Mouse (Mus musculus): Measurements from ENCODE around the gene Sgpp2.

The Sgpp2 gene

GRCm38 (mm10) chr1:78399755-78400154 lies 89.6 kb downstream of the Sgpp2 start:
- no peak for DNase-seq (ENCODE audit: low spot score in 2 of 2)

- no peak for DNase-seq (ENCODE audit: low spot score in 2 of 2)
Observed at GRCm38 (mm10) chr1:78401413-78401812, 91.3 kb downstream of the Sgpp2 start.

DNA sequence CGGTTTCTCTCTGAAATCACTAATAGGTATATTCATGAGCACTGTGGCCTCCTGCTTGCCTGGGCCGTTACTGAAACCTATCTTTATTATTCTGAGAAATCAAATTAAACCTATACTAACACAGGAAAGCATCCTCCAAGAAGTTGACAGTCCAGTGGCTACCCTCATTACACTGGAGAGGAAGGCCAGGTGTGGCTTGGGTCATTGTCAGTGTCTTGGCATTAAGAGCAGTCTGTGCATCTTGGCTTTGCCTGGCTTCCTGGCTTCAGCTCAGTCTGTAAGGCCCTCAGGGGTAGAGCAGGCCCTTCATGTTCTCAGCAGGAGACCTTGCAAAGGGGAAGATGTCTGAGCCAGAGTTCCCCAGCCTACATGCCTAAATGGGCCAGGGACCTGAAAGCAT lies 99.3 kb downstream of the Sgpp2 start:
- no peak for DNase-seq (ENCODE audit: low spot score in 2 of 2)

GRCm38 (mm10) chr1:78412668-78413067 lies 102.5 kb downstream of the Sgpp2 start:
- no peak for DNase-seq (ENCODE audit: low spot score in 2 of 2)

DNA sequence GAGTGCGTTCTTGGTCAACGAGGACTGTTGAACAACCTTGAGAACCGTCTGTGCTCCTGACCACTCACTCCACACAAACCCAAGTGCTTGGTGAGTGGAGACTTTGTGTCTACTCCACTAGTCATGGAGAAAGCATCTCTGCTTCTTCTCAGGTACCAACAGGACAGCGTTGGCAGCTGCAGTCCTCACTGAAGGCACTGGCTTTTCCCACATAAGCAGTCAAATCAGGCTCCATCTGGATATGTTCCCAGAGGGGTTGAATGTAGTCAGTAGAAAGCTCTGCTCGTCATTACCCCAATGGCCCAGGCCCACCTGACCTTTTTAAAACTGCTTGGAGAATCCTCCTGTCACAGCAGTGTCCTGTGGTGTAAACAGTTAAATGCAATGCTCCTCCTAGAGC lies 104.3 kb downstream of the Sgpp2 start:
- DNase-seq (ENCODE audit: low spot score in 2 of 2): no peak

DNA sequence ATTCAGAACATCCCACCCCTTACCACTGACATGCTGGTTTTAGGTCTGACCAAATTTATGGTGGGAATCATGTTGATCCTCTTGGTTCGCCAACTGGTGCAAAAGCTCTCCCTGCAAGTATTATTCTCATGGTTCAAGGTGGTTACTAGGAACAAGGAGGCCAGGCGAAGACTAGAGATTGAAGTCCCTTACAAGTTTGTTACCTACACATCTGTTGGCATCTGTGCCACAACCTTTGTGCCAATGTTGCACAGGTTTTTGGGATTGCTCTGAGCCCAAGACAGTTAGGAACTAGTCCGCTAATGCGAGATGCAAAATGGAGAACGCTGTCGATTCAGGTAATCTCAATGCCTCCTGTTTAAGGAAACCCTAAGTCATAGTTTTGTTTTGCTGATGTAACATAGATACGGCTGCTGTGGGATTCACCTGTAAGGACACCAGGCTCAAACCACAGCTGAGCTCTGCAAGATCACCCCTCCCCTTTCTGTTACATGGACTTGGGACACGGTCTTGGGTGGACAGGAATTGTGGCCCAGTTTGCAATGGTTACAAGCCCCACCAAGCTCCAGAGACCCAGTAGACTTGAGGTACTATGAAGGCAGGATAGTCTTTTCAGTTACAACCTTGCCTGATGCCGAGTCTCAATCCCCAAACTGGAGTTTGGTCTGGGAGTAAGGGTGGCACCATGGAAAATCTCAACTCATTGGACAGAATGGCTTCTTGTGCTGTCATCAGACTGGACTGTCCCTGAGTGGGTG lies 107.2 kb downstream of the Sgpp2 start:
- no peak for DNase-seq (ENCODE audit: low spot score in 2 of 2)

DNA sequence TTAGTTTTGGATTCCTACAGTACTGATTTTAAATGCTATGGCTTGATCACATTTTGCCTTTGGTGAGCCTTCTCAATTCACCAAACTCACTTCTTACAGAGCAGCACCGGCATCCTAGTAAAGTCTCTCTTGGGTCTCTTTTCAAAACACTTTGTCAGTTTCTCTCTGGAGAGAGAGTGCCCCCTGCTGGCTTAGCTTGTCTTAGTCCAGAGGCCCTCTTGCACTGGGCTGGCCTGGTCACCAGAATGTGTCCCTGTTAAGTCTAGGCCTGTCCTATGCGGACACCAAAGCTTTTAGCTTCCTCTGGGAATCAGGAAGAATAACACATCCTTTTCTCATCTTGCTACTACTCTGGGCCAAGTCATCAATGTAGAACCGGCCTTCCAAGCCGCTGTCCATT lies 109.4 kb downstream of the Sgpp2 start:
- peak; percentile 60 to 82 for DNase-seq (ENCODE audit: low spot score in 2 of 2)

GRCm38 (mm10) chr1:78420271-78420670 lies 110.1 kb downstream of the Sgpp2 start:
- no peak for DNase-seq (ENCODE audit: low spot score in 2 of 2)

GRCm38 (mm10) chr1:78421749-78422148 lies 111.6 kb downstream of the Sgpp2 start:
- no peak for DNase-seq (ENCODE audit: low spot score in 2 of 2)

- no peak for DNase-seq (ENCODE audit: low spot score in 2 of 2)
Observed at GRCm38 (mm10) chr1:78422576-78422975, 112.4 kb downstream of the Sgpp2 start.

- no peak for DNase-seq (ENCODE audit: low spot score in 2 of 2)
Observed at GRCm38 (mm10) chr1:78424848-78425247, 114.7 kb downstream of the Sgpp2 start.

GRCm38 (mm10) chr1:78425309-78425708 lies 115.2 kb downstream of the Sgpp2 start:
- DNase-seq (ENCODE audit: low spot score in 2 of 2): no peak

- no peak for DNase-seq (ENCODE audit: low spot score in 2 of 2)
Observed at GRCm38 (mm10) chr1:78425793-78426700, 115.9 kb downstream of the Sgpp2 start.

GRCm38 (mm10) chr1:78426841-78427240 lies 116.7 kb downstream of the Sgpp2 start:
- no peak for DNase-seq (ENCODE audit: low spot score in 2 of 2)

DNA sequence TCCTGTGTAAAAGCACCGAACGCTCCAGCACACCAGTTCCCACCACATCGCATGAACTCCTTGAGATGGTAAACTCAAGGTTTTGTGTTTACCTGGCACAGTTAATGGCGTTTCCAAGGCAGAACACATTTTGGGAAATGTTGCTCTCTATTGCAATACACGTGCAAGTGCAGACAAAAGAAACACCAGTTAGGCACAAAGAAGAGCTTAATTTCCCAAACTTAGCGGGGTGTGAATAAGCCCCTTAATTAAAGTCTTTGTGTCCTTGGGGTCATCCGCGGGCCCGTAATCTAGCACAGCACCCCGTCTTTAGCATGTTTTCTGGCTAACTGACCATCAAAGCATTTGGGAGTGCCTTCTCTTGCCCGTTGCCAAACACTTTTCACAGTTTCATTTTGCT lies 118.7 kb downstream of the Sgpp2 start:
- no peak for DNase-seq (ENCODE audit: low spot score in 2 of 2)

DNA sequence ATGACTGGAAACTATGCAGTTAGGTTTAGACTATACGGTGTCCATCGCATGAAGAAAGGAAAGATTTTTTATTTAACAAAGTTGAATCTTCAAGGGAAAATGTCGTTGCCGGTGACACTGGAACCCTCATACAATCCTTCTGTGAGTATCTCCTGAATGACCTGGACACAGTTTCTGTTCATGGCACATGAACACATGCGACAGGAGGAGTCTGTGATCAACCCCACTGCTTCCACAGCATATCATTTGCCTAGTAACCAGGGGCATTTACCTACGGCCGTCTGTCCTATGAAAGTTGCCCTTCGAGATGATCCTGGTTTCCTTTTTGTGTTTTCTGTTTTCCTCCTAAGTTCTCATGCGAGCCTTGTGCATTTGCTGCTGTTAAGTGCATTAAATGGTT lies 123.3 kb downstream of the Sgpp2 start:
- DNase-seq (ENCODE audit: low spot score in 2 of 2): no peak

DNA sequence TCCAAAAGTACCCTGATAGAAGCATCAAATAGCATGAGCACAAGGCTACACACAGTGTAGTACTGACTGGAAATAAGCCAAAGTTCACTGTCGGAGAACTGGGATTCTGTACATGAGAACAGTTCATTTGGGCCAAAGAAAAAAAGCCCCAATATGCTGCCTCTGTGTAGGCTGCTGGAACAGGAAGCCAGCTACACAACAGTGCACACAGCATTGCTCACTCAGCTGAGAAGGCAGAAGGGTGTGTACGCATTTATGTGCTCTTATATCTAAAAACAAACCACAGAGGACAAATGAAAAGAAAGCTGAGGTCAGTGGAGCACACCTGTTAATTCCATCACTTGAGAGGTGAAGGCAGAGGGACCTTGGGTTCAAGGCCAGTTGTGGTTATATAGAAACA lies 125.8 kb downstream of the Sgpp2 start:
- DNase-seq (ENCODE audit: low spot score in 2 of 2): no peak

DNA sequence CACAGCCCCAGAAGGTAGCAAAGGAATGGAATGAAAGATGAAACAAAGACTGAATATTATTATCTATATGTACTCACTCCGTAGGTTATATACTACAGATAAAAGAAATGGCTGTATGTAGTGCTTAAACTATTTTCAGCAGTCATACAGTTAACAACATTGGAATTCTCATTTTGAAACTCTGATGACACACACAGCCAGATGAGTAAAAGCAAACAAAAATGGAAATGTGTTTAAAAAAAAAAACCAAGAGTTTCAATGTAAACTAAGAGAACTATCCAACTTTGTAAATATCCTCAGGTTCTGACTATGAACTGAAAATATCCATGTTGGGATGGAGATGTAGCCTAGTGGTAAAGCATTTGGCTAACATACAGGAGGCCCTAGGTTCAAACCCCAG lies 126.3 kb downstream of the Sgpp2 start:
- DNase-seq (ENCODE audit: low spot score in 2 of 2): no peak

DNA sequence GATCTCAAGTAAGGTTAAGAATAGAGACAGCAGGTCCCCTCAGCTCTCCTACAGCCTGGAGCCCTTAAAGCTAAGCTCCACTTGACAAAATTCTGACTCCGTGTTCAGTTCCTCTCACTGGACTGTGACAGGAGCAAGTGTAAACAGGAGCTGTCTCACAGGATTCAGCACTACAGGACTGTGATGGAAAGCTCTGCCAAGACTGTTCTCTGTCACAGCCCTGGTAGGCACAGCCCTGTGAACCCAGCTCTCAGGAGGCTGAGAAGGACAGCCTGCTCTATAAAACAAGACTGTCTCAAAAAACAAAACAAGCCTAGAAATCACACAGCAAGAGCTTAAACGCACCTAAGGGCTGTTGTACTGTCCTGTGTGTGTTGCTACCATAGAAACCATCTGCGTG lies 127.0 kb downstream of the Sgpp2 start:
- DNase-seq (ENCODE audit: low spot score in 2 of 2): no peak

DNA sequence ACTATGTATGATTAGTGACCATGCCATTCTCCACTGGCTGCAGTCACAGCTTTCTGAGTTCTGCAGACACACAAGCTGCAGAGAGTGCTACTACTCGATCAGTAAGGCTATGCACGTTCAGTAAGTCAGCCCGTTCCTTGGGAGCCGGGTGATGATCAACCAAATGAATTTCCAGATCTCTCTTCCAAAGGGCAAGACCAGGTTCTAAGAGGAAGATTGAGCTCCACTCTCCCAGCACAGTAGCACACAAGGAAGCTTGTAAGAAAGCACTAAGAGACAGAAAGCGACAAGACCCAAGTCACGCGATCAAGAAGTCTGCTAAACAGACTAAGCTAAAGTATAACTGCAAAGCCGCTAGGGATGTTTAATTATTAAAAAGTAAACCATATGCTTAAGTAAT lies 130.6 kb downstream of the Sgpp2 start:
- no peak for DNase-seq (ENCODE audit: low spot score in 2 of 2)

DNA sequence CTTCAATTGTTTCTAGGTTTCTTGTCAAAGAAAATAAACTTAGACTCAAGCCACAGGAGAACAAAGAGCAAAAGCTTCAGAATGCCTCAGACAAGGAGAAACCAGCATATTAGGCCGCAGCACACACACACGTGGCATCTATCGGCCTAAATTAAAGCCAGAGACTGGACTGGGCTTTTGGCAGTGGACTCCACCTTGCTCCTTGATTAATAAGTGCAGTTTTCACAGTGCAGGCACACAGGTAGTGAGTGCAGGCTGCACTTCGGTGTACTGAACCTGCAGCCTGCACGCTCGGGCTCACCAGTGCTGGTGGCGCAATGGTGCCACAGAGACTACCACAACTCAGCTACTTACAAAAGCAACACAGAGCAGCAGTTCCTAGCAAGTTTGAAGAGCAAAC lies 132.9 kb downstream of the Sgpp2 start:
- no peak for DNase-seq (ENCODE audit: low spot score in 2 of 2)

- DNase-seq (ENCODE audit: low spot score in 2 of 2): no peak
Observed at GRCm38 (mm10) chr1:78446232-78446631, 136.1 kb downstream of the Sgpp2 start.

DNA sequence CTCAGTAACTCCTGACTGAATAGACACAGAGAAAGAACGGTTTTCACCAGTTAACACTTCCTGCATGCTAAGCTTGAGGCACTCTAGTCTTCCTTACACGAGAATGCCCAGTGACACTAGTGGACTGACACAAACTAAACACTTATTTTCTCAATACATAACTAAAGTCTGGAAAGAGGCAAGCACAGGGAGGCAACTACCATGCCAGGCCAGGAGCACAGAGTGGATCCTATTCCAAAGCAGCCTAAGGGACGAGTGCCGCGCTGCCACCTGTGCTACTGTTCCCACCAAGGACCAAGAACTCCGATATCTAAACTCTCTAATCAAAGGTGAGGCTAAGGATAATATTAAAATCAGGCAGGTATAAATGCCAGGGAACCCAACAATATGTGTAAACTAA lies 136.6 kb downstream of the Sgpp2 start:
- no peak for DNase-seq (ENCODE audit: low spot score in 2 of 2)
